Mouse (Mus musculus): ENCODE data around the gene U2surp.
A peak's percentile ranks its signal among the peaks of the same experiment; 100 is the strongest.

Gene U2surp

DNA sequence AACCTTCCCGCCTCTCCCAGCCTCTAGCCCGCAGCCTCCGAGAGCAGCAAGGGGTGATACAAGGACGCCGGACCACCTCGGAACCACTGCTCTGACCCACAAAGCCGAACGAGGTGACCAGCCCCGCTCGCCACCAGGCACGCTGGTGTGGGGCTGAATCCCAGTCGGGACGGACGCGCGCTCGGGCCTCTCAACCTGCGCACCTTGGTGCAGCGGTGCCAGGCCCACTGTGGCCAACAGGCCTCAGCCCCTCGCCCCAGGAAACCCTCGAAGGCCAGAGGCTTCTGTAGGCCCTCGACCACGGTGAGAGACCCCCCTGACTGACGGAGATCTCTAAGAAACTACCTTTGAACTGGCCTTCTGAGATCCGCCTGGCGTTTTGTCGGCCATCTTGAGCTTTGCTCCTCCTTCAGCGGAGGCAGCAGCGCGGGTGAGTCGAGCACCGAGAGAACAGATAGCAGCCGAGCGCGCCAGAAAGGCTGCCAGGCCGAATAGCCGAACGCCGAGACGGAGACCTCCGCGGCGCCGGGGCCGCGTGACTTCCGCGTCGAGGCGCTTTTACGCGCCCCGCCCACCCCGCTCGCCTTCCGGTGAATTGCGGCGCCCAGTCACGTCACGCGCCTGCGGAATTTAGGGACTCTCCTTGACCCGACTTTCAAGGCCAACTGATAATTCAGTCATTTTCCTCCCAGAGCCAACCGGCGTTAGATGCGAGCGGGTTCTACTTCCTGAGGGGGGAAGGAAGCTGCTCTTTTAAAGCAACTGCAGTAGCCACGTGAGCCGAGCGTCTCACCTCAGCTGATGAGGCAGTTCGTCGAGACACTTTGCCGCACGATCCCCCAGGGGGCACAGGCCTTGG, at the start of gene U2surp:
U2surp (minus strand) TSS at position 525 of the 859 bp plus-strand sequence.
- peak; percentile 89 to 92 for DNase-seq

- no peak for DNase-seq
Measured at GRCm38 (mm10) chr9:95559936-95560735, 48.3 kb upstream of the U2surp start.

DNA sequence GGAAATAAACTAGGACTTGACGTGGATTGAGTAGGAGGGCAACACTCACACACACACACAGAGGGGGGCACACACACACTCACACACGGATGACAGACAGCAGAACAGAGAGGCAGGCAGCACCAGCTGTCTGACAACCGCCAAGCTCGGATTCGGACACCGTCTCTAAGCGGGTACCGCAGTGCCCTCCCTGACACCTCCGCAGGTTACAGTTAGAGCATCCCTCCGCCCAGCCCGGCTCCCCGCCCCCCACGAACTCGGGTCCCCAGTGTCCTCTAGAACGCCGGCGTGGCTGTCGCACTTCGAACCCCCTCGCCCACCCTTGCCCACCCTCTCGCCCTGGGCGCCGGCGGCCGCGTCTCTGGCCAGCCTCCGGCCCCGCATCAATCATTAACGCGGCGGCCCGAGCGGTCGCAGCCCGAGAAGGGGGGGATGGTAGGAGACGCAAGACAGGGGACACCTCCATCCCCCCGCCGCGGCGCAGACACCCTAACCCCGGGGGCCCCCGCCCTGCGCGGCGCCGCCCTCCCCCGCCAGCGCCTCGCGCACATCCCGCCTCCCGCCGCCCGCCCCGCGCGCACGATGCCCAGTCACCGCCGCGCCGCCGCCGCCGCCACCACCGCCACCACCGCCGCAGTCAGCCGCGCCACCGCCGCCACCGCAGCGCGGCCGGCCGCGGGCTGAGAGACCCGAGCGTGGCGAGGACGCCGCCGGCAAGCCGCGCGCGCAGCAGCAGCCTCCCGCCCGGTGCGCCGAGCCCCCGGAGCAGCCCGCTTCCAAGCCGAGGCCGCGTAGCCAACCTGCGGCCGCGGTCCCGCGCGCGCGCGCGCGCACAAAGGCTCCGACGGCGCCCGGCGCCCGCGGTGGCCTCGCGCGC, 47.5 kb upstream of the U2surp start, which contains the start of gene Paqr9:
Paqr9 (plus strand) TSS at position 599 of the 877 bp plus-strand sequence.
- peak in 1 of 2 experiments; percentile 7 for DNase-seq

DNA sequence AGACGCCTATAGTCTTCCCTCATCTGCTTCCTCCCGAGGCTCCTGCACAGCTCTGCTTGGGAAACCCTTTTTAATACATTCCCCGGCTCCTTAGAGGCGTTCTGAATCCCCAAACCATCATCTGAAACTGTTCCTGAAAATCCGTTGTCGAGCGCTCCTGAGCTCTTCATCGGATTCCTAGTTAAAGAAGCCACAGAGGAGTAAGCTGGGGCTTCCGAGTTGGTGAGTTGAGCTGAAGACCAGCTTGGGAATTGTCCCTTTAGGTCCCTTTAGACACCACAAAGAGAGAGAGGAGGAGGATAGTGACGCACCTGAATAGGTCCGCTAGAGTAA, 46.9 kb upstream of the U2surp start:
- no peak for DNase-seq

DNA sequence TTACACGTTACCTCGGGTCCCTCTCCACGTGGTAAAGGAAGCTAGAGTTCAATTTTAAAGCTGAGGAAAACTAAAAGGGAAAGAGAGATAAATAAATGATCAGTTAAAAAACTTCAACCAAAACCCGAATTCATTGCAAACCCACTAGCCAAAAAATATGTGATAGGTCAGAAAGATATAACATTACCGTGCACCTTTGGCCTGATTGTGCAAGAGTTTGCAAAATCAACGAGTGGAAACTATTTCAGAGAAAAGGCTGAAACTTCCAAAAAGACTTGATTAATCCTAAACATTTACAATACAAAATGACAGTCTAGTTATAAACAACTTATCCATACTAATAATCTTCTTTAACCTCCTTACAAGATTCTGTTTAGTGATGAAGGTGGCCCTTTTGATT, 45.9 kb upstream of the U2surp start:
- DNase-seq, result no peak

GRCm38 (mm10) chr9:95556067-95556512, 44.3 kb upstream of the U2surp start:
- DNase-seq, result no peak

GRCm38 (mm10) chr9:95555233-95555740, 43.5 kb upstream of the U2surp start:
- DNase-seq, result no peak

- DNase-seq, result no peak
Measured at GRCm38 (mm10) chr9:95554231-95555221, 42.7 kb upstream of the U2surp start.

- DNase-seq, result no peak
Measured at GRCm38 (mm10) chr9:95552175-95552705, 40.4 kb upstream of the U2surp start.

GRCm38 (mm10) chr9:95550856-95551774, 39.3 kb upstream of the U2surp start:
- no peak for DNase-seq

- no peak for DNase-seq
Measured at GRCm38 (mm10) chr9:95549626-95550411, 38.0 kb upstream of the U2surp start.

GRCm38 (mm10) chr9:95546679-95547078, 34.9 kb upstream of the U2surp start:
- no peak for DNase-seq

DNA sequence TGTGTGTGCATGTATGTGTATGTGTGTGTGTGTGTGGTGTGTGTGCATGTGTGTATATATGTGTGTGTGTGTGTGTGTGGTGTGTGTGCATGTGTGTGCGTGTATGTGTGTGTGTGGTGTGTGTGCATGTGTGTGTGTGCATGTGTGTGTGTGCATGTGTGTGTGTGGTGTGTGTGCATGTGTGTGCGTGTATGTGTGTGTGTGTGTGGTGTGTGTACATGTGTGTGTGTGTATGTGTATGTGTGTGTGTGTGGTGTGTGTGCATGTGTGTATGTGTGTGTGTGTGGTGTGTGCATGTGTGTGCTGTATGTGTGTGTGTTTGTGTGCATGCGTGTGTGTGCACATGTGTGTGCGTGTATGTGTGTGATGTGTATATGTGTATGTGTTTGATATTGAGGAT, 32.8 kb upstream of the U2surp start:
- no peak for DNase-seq

GRCm38 (mm10) chr9:95542475-95542874, 30.7 kb upstream of the U2surp start:
- no peak for DNase-seq

GRCm38 (mm10) chr9:95541650-95542432, 30.0 kb upstream of the U2surp start:
- DNase-seq, result no peak

DNA sequence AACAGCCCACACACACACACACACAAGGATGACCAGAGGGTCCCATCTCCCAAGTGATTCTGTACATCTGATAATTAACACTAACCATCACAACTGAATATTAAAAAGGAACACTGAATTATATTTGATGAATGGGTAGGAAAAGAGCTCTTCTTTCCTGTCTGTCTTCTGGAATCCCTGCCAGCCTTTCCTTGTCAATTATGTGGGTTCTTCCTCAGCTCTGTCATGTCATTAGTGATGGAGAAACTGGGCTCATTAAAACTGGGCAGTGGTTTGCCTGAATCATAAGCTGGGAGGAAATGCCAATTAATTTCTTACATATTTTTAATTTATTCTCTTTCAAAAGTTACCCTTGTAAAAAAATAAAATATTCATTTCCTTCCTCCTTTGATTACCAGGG, 29.4 kb upstream of the U2surp start:
- no peak for DNase-seq

DNA sequence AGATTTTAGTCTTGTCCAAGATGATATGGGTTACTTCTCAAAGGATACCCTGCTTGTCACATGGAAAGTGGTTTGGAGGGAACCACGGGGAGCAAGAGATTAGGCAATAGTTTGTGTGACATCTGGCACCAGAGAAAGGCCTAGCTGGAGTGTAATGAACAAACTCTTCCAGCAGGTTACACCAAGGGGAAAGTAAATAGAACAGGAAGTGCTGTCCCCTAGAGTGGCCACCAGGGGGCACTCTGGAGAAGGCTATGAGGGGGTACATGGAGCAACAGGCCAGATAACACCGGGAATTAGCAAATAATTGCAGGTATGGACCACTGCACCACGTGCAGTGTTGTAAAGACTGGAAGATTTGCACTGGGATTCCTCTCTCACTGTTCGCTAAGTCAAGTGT, 28.7 kb upstream of the U2surp start:
- DNase-seq, result peak; percentile 12 to 41

DNA sequence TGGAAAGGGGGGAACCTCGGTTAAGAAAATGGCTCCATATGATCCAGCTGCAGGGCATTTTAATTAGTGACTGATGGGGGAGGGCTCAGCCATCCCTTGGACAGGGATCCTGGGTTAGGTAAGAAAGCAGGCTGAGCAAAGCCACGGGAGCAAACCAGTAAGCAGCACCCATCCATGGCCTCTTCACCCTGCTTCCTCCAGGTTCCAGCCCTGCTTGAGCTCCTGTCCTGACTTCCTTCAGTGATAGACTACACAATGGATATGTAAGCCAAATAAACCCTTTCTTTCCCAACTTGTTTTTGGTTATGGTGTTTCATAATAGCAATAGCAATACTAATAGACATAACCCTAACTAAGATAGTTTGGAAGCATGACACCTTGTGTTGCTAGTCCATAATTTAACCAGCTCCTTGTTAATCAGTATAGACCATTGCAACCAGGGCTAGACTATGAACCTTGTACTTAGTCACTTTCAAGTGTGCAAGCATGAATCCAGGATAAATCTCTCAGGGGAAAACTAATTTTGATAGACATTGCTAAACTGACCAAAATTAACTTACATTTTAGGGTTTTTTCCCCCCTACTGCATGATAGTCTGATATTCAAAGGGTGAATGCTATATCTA, 27.5 kb upstream of the U2surp start:
- no peak for DNase-seq
